In genomic region chr6:64798804-64799203, GRCm38 (mm10) we compare ENCODE assay signal across 11 mouse cellular contexts.
DNase-seq lines count a peak whose midpoint lies in the region; ATAC-seq lines count a peak whose summit lies in the region.
"Had no signal": no experiment of that assay in that cellular context is flagged by ENCODE, and none has a peak within 500 bp of the region (broad histone marks: within the 10 kb centered on the region; RNA-seq: fewer than 3 reads in every experiment).

No protein-coding gene starts in this region.

- H3K4me3 ChIP-seq in heart, embryonic 15.5 days: peak overlapping the region; percentile 45
- 0 out of 2 replicates have a peak overlapping the region, but pooled peaks have one; percentile 32 for H3K4me3 ChIP-seq in embryonic facial prominence, embryonic 11.5 days (ENCODE audit: low read depth, low read length)
- H3K4me3 ChIP-seq in hindbrain, embryonic 10.5 days: peak overlapping the region; percentile 55
- H3K4me3 ChIP-seq in limb, embryonic 15.5 days: peak overlapping the region; percentile 33
- H3K4me3 ChIP-seq: erythroblast, embryonic 14.5 days; heart, adult 2 months had no signal

- no peaks in the 10 kb centered on the region for H3K36me3 ChIP-seq in heart, embryonic 15.5 days
- H3K36me3 ChIP-seq in embryonic facial prominence, embryonic 11.5 days (replicated peaks; ENCODE audit: control insufficient read depth, insufficient read depth, low read depth, low read length): no peaks in the 10 kb centered on the region
- H3K36me3 ChIP-seq in hindbrain, embryonic 10.5 days: no peaks in the 10 kb centered on the region
- H3K36me3 ChIP-seq in limb, embryonic 15.5 days: no peaks in the 10 kb centered on the region

- H3K27ac ChIP-seq in heart, embryonic 15.5 days: no peak overlapping the region
- no peak overlapping the region for H3K27ac ChIP-seq in embryonic facial prominence, embryonic 11.5 days (replicated peaks; ENCODE audit: low read depth, low read length)
- peak overlapping the region; percentile 70; the same call in 1 of the 2 replicates for H3K27ac ChIP-seq in hindbrain, embryonic 10.5 days
- H3K27ac ChIP-seq in limb, embryonic 15.5 days: no peak overlapping the region
- H3K27ac ChIP-seq: heart, adult 2 months; macrophage had no signal

- H3K9me3 ChIP-seq in heart, embryonic 15.5 days (replicated peaks): no peaks in the 10 kb centered on the region
- no peaks in the 10 kb centered on the region for H3K9me3 ChIP-seq in embryonic facial prominence, embryonic 11.5 days (replicated peaks; ENCODE audit: control insufficient read depth, low read length)
- H3K9me3 ChIP-seq in hindbrain, embryonic 10.5 days: no peaks in the 10 kb centered on the region
- H3K9me3 ChIP-seq in limb, embryonic 15.5 days: no peaks in the 10 kb centered on the region

- DNase-seq in heart, postnatal 36 days: no peak
- DNase-seq in embryonic facial prominence, embryonic 11.5 days (ENCODE audit: low spot score): no peak
- DNase-seq in hindbrain, embryonic 10.5 days (ENCODE audit: low spot score): no peak
- no peak for DNase-seq in thymus, adult 18-20 months
- DNase-seq in thymus, postnatal 14 days: no peak
- DNase-seq in layer of hippocampus, postnatal 25 days (ENCODE audit: extremely low spot score in 1 of 2, low spot score in 1 of 2): no peak
- DNase-seq: heart, adult 2 months had no signal

- 47% methylated on average over 5 of the region's 5 CpGs for WGBS in heart, embryonic 15.5 days
- 62% methylated on average over 5 of the region's 5 CpGs for WGBS in embryonic facial prominence, embryonic 11.5 days
- WGBS in hindbrain, embryonic 10.5 days: 63% methylated on average over 5 of the region's 5 CpGs
- 51% methylated on average over 5 of the region's 5 CpGs for WGBS in limb, embryonic 15.5 days

- H3K4me2 ChIP-seq in heart, embryonic 15.5 days: peak overlapping the region; percentile 73
- peak overlapping the region; percentile 63 for H3K4me2 ChIP-seq in embryonic facial prominence, embryonic 11.5 days (ENCODE audit: low read depth, low read length)
- peak overlapping the region; percentile 56 for H3K4me2 ChIP-seq in limb, embryonic 15.5 days

- 0 out of 2 replicates have a peak, but pooled peaks cover 3% of the 10 kb centered on the region for H3K27me3 ChIP-seq in heart, embryonic 15.5 days
- no peaks in the 10 kb centered on the region for H3K27me3 ChIP-seq in embryonic facial prominence, embryonic 11.5 days (ENCODE audit: control insufficient read depth, insufficient read depth, low read length)
- peaks cover 7% of the 10 kb centered on the region; the same call in 1 of the 2 replicates for H3K27me3 ChIP-seq in hindbrain, embryonic 10.5 days (ENCODE audit: insufficient read depth, poor library complexity, severe bottlenecking)
- H3K27me3 ChIP-seq in limb, embryonic 15.5 days: no peaks in the 10 kb centered on the region

- H3K9ac ChIP-seq in heart, embryonic 15.5 days: no peak overlapping the region
- no peak overlapping the region for H3K9ac ChIP-seq in embryonic facial prominence, embryonic 11.5 days (replicated peaks; ENCODE audit: low read length)
- no peak overlapping the region for H3K9ac ChIP-seq in limb, embryonic 15.5 days

- intact Hi-C loops in heart, postnatal 36 days (cut with DNase I): no loop called here

- peaks cover 4% of the 10 kb centered on the region; the same call in 1 of the 2 replicates for H3K4me1 ChIP-seq in heart, embryonic 15.5 days (replicated peaks)
- H3K4me1 ChIP-seq in embryonic facial prominence, embryonic 11.5 days (ENCODE audit: control insufficient read depth, insufficient read depth, low read length): no peaks in the 10 kb centered on the region
- H3K4me1 ChIP-seq in hindbrain, embryonic 10.5 days (replicated peaks): peaks cover 15% of the 10 kb centered on the region
- peaks cover 5% of the 10 kb centered on the region; the same call in 1 of the 2 replicates for H3K4me1 ChIP-seq in limb, embryonic 15.5 days

- no peak for ATAC-seq in heart, embryonic 15.5 days (replicated peaks; ENCODE audit: insufficient number of reproducible peaks, insufficient read depth, low FRiP score, low read depth)
- no peak for ATAC-seq in embryonic facial prominence, embryonic 11.5 days (replicated peaks; ENCODE audit: insufficient number of reproducible peaks, low FRiP score, low TSS enrichment, low read depth)
- no peak for ATAC-seq in limb, embryonic 15.5 days (ENCODE audit: insufficient number of reproducible peaks, low FRiP score, low TSS enrichment, low read depth)
